Mouse (Mus musculus) heart, adult 2 months (tissue): Measurements from ENCODE around the gene Cdc25a.

Source experiments
- CTCF ChIP-seq: fragments of 200-600 bp; IDR thresholded peaks from 2 replicates; pipeline ENCODE4 v1.8.1; 2022; ENCODE audit warnings: antibody characterized with exemption, mild to moderate bottlenecking, moderate library complexity
- EP300 ChIP-seq: fragments of 200-500 bp; IDR thresholded peaks from 2 replicates; pipeline ENCODE4 v1.6.1; 2011; ENCODE audit warnings: low read depth, low read length, control low read depth; ENCODE audit not compliant: insufficient read depth
- POLR2A ChIP-seq: fragments of 200-500 bp; IDR thresholded peaks from 2 replicates; pipeline ENCODE4 v1.6.1; 2011; ENCODE audit warnings: mild to moderate bottlenecking, low read depth, low read length, control low read depth; ENCODE audit not compliant: insufficient read depth

- TF ChIP-seq CTCF (no peak), POLR2A (no peak), EP300 (no peak)
Observed at GRCm38 (mm10) chr9:109930752-109931151, 55.4 kb downstream of the Cdc25a start.
